Mouse (Mus musculus) heart, postnatal 0 days (tissue): ENCODE measurements at regions not wholly inside any gene's neighbourhood (a gene's known extent, or its start where the extent isn't known, plus 50 kb on each side); places are given as distances from the start of the nearest gene placed in this dataset.

Experiments
- CTCF ChIP-seq: IDR thresholded peaks from 2 replicates; pipeline ENCODE4 v1.5.1; 2016; ENCODE audit warnings: antibody characterized with exemption, control low read depth, low read depth
- EP300 ChIP-seq: IDR thresholded peaks from 2 replicates; pipeline ENCODE4 v1.6.1; 2016; ENCODE audit warnings: antibody characterized with exemption, low read depth

DNA sequence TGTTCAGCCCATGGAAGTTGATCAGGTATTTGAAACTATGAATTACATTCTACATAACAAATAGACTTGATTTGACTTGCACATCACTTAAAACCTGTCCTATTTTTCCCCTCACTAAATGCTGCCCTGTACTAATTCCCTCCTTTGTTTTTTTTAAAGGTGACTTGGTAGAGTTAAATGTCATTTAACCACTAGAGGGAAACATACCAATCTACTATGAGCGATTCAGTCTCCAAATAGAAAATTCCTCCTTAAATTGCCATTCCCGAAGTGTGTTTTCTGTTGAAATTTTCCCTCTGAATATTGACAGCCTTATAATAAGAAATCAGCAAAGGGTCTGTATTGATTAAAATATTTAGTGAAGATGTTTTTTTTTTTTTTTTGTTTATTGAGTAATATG, 653.4 kb downstream of the Epha7 start:
- no peak for TF ChIP-seq CTCF
- TF ChIP-seq EP300: no peak
